Mouse (Mus musculus): ENCODE results near the gene Luzp2.

DNA sequence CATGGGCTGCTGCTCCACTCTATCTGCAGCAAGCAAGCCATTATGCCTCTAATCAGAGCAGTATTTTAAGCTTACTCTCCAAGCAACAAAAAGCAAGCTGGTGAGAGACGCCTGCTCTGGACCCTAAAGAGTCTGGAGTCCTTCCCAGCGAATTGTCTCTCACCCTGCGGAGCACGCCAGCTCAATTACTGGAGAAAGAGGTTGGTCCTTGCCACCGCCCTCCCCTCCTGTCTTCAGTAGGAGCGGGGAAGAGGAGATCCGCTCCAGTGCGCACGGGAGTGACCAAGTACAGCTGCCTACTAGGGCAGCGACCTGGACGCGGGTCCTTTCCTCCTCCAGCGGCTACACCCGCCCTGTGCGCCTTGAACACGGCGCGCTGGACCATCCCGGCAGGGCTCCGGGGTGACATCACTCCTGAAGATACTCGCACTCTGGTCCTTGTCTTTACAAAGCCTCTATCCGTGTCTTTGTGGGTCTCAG, at the start of gene Luzp2:
- TF ChIP-seq CTCF (IDR thresholded peaks at IDR 0.05; ENCODE audit: control insufficient read depth, insufficient read depth, insufficient read length) (no peak), MAX (IDR thresholded peaks at IDR 0.05) (no peak), USF1 (IDR thresholded peaks at IDR 0.05; ENCODE audit: low read depth) (no peak), CEBPB (IDR thresholded peaks at IDR 0.05; ENCODE audit: low read depth) (no peak), MYOD1 (IDR thresholded peaks at IDR 0.05; ENCODE audit: control insufficient read depth, insufficient read length, low read depth) (no peak), MYOG (IDR thresholded peaks at IDR 0.05; ENCODE audit: control insufficient read depth, extremely low read depth, insufficient read length) (no peak)

All from C2C12 (cell line).